Mouse (Mus musculus): ENCODE measurements at regions not wholly inside any gene's neighbourhood (a gene's known extent, or its start where the extent isn't known, plus 50 kb on each side); places are given as distances from the start of the nearest gene placed in this dataset.
A peak's percentile ranks its signal among the peaks of the same experiment; 100 is the strongest.

DNA sequence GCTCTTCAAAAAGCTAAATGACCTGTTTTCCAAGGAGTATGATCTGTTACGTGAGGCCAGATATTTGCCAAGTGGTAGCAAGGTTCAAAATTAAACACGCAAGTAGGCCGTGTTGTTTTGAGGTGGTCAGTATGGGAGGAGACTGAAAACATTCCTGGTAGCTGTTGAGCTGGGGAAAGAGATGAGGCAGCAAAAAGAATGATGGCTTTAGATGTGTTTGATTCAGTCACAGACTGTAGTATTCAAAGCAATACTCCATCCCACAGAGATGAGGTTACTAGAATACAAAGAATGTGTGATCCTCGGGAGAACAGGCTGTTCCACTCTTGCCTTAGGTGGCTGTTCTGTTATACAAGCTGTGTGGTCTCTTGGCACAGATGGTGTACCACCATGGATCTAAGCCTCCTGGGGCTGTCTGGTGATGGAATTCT, 742.7 kb upstream of the Zeb2 start:
- no peak for DNase-seq (ENCODE audit: low spot score in 2 of 2)

DNA sequence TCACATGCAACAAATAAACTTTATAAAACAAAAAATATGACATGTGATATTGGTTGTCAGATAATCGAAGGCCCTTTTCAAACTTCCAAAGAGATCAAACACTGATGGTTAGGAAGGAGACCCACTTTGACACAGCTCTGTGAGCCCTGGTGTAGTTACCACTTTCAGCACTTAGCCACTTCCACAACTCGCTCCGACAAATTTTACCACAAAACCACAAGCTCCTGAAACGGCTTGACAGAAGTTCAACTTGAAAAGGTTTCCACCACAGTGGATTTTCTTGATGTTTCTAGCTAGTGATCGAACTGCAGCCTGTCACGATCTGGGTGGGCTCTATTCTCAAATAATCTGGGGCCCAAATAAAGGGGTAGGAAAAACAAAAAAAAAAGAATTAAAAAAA, 742.2 kb upstream of the Zeb2 start:
- DNase-seq (ENCODE audit: low spot score in 2 of 2), result no peak

GRCm38 (mm10) chr2:45850018-45850605, 732.9 kb upstream of the Zeb2 start:
- no peak for DNase-seq (ENCODE audit: low spot score in 2 of 2)

- DNase-seq (ENCODE audit: low spot score in 2 of 2), result no peak
Observed at GRCm38 (mm10) chr2:45840389-45840788, 723.2 kb upstream of the Zeb2 start.

- DNase-seq (ENCODE audit: low spot score in 2 of 2), result no peak
Observed at GRCm38 (mm10) chr2:45836546-45837221, 719.5 kb upstream of the Zeb2 start.

- DNase-seq (ENCODE audit: low spot score in 2 of 2), result no peak
Observed at GRCm38 (mm10) chr2:45817945-45818719, 700.9 kb upstream of the Zeb2 start.

DNA sequence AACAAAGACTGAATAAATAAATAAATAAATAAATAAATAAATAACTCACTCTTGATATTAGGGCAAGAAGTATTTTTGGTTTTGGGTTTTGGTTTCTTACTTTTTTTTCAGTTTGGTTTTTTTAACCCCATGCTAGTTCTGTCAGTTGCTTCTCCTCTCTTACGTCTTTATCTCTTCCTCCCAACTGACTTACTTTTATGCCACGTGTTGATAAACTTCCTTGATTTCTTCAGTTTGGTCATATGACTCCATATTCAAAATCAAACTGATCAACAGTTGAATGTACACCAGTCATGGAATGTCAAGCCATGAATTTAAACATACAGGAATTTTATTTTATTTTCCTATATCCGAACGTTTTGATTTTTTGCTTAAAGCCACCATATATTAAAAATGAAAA, 697.5 kb upstream of the Zeb2 start:
- no peak for DNase-seq (ENCODE audit: low spot score in 2 of 2)

- no peak for DNase-seq (ENCODE audit: low spot score in 2 of 2)
Observed at GRCm38 (mm10) chr2:45805329-45805728, 688.1 kb upstream of the Zeb2 start.

- no peak for DNase-seq (ENCODE audit: low spot score in 2 of 2)
Observed at GRCm38 (mm10) chr2:45800131-45800530, 682.9 kb upstream of the Zeb2 start.

DNA sequence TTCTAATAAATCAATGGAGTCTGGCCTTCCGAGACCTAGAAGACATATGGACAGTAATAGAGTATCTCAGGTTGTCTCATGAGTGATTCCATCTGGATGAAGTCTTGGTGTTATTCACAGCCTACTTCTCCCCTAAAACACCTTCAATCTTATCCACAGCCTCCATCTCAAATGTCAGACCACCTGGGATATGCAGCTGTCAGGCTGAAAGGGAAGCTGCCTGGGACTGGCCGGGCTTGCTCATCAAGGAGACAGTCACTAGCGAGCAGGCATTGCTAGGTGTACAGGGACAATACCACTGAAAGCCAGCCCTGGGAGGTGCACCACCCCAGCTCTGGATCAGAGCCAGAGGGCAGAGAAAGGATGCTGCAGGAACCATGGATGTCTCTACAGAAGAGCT, 676.4 kb upstream of the Zeb2 start:
- DNase-seq (ENCODE audit: low spot score in 2 of 2), result no peak

DNA sequence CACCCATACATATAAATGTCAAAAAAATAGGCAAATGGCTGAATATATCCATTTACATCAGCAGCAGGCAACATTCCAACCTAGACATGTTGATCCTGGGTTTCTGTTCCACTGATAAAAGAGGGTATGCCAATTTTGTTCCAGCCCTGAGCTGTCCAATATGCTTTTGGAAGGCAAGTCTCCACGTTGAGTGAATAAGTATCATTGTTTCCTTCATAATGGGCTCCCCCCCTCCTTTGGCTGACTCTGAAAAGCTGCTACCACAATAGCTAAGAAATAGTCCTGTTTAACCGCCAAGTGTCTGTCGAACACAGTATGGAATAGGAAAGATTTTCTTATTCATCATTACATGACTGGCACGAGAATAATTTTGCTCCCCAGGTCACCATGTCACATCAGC, 672.5 kb upstream of the Zeb2 start:
- no peak for DNase-seq (ENCODE audit: low spot score in 2 of 2)

- no peak for DNase-seq (ENCODE audit: low spot score in 2 of 2)
Observed at GRCm38 (mm10) chr2:45787732-45788390, 670.7 kb upstream of the Zeb2 start.

- no peak for DNase-seq (ENCODE audit: low spot score in 2 of 2)
Observed at GRCm38 (mm10) chr2:45786787-45787186, 669.6 kb upstream of the Zeb2 start.

- no peak for DNase-seq (ENCODE audit: low spot score in 2 of 2)
Observed at GRCm38 (mm10) chr2:45785684-45786083, 668.5 kb upstream of the Zeb2 start.

GRCm38 (mm10) chr2:45783634-45784412, 666.6 kb upstream of the Zeb2 start:
- DNase-seq (ENCODE audit: low spot score in 2 of 2), result no peak

DNA sequence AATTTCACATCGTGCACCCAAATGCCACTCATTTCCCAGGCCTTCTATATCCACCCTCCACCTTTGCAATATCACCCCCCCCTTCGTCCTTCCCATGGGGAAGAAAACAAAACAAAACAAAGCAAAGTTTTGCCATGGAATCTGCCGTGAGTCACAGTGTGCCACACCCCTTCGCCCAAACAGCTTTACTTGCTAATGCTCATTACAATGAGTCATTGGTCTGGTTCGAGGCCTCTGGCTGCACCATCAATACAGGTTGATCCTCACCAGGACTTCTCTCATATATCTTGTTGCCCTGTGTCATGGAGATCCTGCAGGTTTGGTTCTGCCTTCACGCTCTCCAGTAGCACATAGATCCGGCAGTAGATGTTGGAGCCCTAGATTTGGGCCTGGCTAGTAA, 660.3 kb upstream of the Zeb2 start:
- no peak for DNase-seq (ENCODE audit: low spot score in 2 of 2)

DNA sequence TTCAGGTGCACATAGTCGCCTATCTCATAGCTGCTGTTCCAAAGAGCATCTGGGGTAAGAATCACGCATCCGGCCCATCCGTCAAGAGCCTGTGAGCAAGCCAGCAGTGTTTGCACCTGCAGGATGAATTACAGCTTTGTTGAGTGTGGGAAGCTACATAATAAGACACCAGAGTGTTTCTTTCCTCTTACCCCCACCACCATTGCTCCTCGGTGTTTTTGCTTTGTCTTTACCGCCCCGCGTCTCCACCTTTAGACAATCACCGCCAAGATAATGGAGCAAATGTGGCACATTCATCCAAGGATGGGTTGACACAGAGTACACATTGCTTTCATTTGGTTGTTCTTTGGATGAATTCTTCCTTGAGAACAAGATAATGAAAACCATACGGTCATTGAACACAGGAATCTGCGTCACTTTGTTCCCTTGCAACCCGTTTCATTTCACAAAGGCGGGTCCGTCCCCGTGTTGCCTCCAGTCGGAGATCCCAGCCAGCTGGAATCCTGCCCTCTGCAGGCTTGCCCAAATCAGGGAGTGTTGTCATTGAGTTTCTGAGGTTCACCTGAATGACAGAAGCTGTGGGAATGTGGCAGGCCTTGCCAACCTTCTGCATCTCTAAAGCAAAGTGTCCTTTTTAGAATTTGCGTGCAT, 659.4 kb upstream of the Zeb2 start:
- no peak for DNase-seq (ENCODE audit: low spot score in 2 of 2)

- DNase-seq (ENCODE audit: low spot score in 2 of 2), result no peak
Observed at GRCm38 (mm10) chr2:45775691-45776090, 658.5 kb upstream of the Zeb2 start.

GRCm38 (mm10) chr2:45774416-45774815, 657.2 kb upstream of the Zeb2 start:
- no peak for DNase-seq (ENCODE audit: low spot score in 2 of 2)

DNA sequence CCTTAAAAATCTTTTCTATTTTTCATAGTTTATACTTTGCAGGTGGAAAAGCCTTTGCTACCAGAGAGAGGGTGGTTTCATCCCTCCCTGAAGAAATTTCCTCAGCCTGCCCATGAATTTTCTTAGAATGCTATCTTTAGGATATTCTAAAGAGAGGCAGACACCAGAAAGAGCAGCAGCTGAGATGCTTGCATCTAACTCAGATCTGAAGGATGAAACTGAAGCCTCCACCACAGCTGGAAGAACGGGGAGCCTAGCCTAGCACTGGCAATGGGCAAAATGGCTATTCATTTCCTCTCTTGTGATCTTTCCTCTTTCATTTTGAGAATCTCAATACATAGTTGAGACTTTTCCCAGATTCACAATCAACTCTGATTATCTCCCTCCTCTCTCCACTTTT, 640.0 kb upstream of the Zeb2 start:
- DNase-seq (ENCODE audit: low spot score in 2 of 2), result peak; percentile 22 to 35

- DNase-seq (ENCODE audit: low spot score in 2 of 2), result no peak
Observed at GRCm38 (mm10) chr2:45756395-45756794, 639.2 kb upstream of the Zeb2 start.
